Mouse (Mus musculus): ENCODE measurements around the gene Ndufaf3. TPM values are rescaled to one million over a fixed set of nuclear protein-coding genes. Genes with fewer than 3 reads are reported as not detected.
"Not testable (repeated sequence)": the region's sequence is repeated elsewhere in the genome, so short reads cannot be mapped to it uniquely, and the experiment has no call there.

Ndufaf3 gene
- polyA plus RNA-seq (2014; fragmentation: Nextera tagmentation; extraction: Ambion mirVana), result 80.9 and 93.2 TPM in 2 replicates

DNA sequence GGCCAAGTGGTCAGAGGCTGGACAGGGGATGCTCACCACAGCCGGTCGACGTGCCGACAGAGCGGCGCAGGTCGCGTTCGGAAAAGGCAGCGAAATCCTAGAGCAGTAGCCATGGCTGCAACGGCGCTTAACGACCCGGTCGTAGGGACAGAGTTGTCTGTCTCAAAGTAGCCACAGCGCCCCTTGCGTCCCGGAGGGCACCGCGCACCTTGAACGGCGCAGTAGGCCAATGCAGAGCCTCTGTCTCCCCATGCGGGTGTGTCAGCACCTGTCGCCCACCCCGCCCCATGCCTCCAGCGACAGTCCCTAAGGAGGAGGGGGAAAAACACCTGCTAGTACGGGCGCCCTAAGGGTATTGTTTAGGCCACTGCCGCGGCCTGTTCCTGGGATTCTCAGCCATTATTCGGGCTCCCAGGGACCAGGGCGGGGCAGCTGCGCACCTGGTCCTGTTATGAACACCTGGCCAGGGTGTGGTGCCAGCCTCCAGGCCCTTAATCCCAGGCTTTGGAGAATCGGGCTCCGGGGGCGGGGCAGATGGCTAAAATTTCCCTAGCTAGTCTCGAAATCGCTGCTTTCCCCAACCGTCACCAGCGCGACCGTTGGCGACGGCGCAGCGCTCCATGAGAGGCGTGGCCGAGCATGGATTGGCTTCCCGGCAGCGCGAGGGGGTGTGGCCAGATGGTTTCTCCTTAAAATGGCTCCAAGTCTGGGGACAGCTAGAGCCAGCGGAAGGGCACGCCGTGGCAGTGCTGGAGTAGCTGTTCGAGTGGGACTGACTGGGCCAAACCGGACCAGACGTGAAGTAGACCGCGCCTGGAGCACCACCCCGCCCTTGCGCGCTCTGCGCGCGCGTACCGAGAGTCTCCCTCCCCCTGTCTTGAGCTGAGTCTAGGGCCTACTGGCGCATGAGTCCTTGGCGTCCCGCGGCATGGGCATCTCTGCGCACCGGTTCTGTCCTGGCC, at the start of gene Ndufaf3:
TSS of gene Ndufaf3 (minus strand) at position 620 of the 962 bp plus-strand sequence.
- H3K4me1 ChIP-seq (replicated peaks; ENCODE audit: control insufficient read depth, insufficient read depth, low read length), result peaks cover 31% of the 10 kb centered on the region
- under 1% methylated on average over 73 of the region's 73 CpGs for WGBS
- peak within 1 kb of the TSS; percentile 79 for H3K4me3 ChIP-seq (replicated peaks; ENCODE audit: low read length)
- ATAC-seq (ENCODE audit: low FRiP score) (peak; percentile 83), DNase-seq (ENCODE audit: low spot score) (peak; percentile 95)
- H3K4me2 ChIP-seq (replicated peaks), result peak within 1 kb of the TSS; percentile 97
- peak within 1 kb of the TSS; percentile 91 for H3K9ac ChIP-seq
- no peaks in the 10 kb centered on the region for H3K9me3 ChIP-seq (ENCODE audit: control insufficient read depth, low read length)
- H3K27ac ChIP-seq, result peak within 1 kb of the TSS; percentile 98
- H3K36me3 ChIP-seq (replicated peaks; ENCODE audit: control insufficient read depth, insufficient read depth), result peaks cover 58% of the 10 kb centered on the region
- no peaks in the 10 kb centered on the region for H3K27me3 ChIP-seq (ENCODE audit: control insufficient read depth, insufficient read depth, low read length)

DNA sequence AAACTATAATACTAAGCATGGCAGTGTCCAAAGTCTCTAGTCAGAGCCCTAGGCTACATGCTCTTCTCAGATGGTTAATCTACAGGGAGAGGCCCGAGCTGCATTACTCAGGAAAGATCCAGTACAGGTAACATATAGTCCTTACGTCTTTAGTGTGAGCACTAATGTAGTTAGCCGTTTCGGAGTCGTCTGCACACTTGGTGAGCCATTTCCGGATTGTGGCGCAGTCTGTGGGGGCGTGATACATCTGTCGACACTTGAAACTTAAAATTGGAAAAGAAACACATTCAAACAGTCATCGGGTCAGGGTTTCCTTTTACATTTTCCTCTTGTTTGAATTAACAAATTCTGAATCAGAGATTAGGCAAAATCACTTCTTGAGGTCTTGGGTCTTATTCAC, 44.3 kb upstream of the Ndufaf3 start:
- no peak overlapping the region for H3K4me2 ChIP-seq (replicated peaks)
- H3K27me3 ChIP-seq (ENCODE audit: control insufficient read depth, insufficient read depth, low read length), result no peaks in the 10 kb centered on the region
- no peak for ATAC-seq (ENCODE audit: low FRiP score)
- no peak overlapping the region for H3K9ac ChIP-seq
- peaks cover 98% of the 10 kb centered on the region for H3K36me3 ChIP-seq (replicated peaks; ENCODE audit: control insufficient read depth, insufficient read depth)
- WGBS, result 96% methylated on average over 10 of the region's 10 CpGs
- no peak overlapping the region for H3K4me3 ChIP-seq (replicated peaks; ENCODE audit: low read length)
- H3K4me1 ChIP-seq (replicated peaks; ENCODE audit: control insufficient read depth, insufficient read depth, low read length), result no peaks in the 10 kb centered on the region
- no peaks in the 10 kb centered on the region for H3K9me3 ChIP-seq (ENCODE audit: control insufficient read depth, low read length)
- no peak for DNase-seq (ENCODE audit: low spot score)
- no peak overlapping the region for H3K27ac ChIP-seq

GRCm38 (mm10) chr9:108608889-108609288, 41.7 kb upstream of the Ndufaf3 start:
- H3K4me3 ChIP-seq (replicated peaks; ENCODE audit: low read length), result no peak overlapping the region
- ATAC-seq (ENCODE audit: low FRiP score) (no peak), DNase-seq (ENCODE audit: low spot score) (no peak)
- no peaks in the 10 kb centered on the region for H3K27me3 ChIP-seq (ENCODE audit: control insufficient read depth, insufficient read depth, low read length)
- 95% methylated on average over 4 of the region's 4 CpGs for WGBS
- H3K4me2 ChIP-seq (replicated peaks), result no peak overlapping the region
- H3K27ac ChIP-seq, result no peak overlapping the region
- H3K9me3 ChIP-seq (ENCODE audit: control insufficient read depth, low read length), result no peaks in the 10 kb centered on the region
- H3K9ac ChIP-seq, result no peak overlapping the region
- peaks cover 98% of the 10 kb centered on the region for H3K36me3 ChIP-seq (replicated peaks; ENCODE audit: control insufficient read depth, insufficient read depth)
- no peaks in the 10 kb centered on the region for H3K4me1 ChIP-seq (replicated peaks; ENCODE audit: control insufficient read depth, insufficient read depth, low read length)

DNA sequence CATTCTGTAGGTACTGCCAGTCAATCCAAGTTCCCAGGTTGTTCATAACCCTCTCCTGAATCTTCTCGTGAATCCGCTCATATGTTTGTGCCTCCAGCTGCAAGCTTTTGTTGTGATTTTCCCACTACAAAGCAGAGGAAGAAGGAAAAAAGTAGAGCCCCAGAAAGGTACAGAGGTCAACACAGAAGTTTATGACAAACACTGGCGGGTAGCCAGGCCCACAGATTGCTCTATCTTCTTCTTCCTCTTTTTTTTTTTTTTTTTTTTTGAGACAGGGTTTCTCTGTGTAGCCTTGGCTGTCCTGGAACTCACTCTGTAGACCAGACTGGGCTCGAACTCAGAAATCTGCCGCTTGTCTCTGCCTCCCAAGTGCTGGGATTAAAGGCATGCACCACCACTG, 40.7 kb upstream of the Ndufaf3 start:
- WGBS, result 94% methylated on average over 5 of the region's 5 CpGs
- not testable (repeated sequence) for H3K9me3 ChIP-seq (ENCODE audit: control insufficient read depth, low read length); H3K27me3 ChIP-seq (ENCODE audit: control insufficient read depth, insufficient read depth, low read length); H3K9ac ChIP-seq; ATAC-seq (ENCODE audit: low FRiP score); H3K4me2 ChIP-seq (replicated peaks); H3K4me1 ChIP-seq (replicated peaks; ENCODE audit: control insufficient read depth, insufficient read depth, low read length); H3K4me3 ChIP-seq (replicated peaks; ENCODE audit: low read length); DNase-seq (ENCODE audit: low spot score); H3K27ac ChIP-seq
- H3K36me3 ChIP-seq (replicated peaks; ENCODE audit: control insufficient read depth, insufficient read depth), result peaks cover 98% of the 10 kb centered on the region

DNA sequence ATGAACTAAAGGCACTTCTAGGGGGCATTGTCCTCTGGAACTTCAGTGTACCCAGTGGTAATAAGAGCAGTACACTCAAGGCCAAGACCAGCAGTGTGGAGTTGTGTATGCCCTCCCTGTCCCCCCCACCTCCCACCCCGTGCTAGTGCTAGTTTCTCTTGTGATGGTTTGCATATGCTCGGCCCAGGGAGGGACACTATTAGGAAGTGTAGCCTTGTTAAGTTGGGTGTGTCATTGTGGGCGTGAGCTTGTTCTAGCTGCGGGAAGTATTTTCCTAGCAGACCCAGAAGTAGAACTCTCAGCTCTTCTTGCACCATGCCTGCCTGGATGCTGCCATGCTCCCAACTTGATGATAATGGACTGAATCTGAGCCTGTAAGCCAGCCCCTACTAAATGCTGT, 34.8 kb upstream of the Ndufaf3 start:
- no peak for DNase-seq (ENCODE audit: low spot score)
- Histone ChIP-seq H3K4me1 (replicated peaks; ENCODE audit: control insufficient read depth, insufficient read depth, low read length) (peaks cover 6% of the 10 kb centered on the region; the same call in 1 of the 2 replicates), H3K4me3 (replicated peaks; ENCODE audit: low read length) (no peak overlapping the region), H3K9me3 (ENCODE audit: control insufficient read depth, low read length) (no peaks in the 10 kb centered on the region), H3K27me3 (ENCODE audit: control insufficient read depth, insufficient read depth, low read length) (no peaks in the 10 kb centered on the region), H3K4me2 (replicated peaks) (no peak overlapping the region), H3K36me3 (replicated peaks; ENCODE audit: control insufficient read depth, insufficient read depth) (peaks cover 49% of the 10 kb centered on the region), H3K27ac (no peak overlapping the region), H3K9ac (no peak overlapping the region)
- ATAC-seq (ENCODE audit: low FRiP score), result no peak
- WGBS, result 92% methylated on average over 4 of the region's 4 CpGs

GRCm38 (mm10) chr9:108600011-108600410, 32.8 kb upstream of the Ndufaf3 start:
- Histone ChIP-seq H3K9ac (no peak overlapping the region), H3K27ac (no peak overlapping the region), H3K27me3 (ENCODE audit: control insufficient read depth, insufficient read depth, low read length) (no peaks in the 10 kb centered on the region), H3K4me1 (replicated peaks; ENCODE audit: control insufficient read depth, insufficient read depth, low read length) (peaks cover 14% of the 10 kb centered on the region; the same call in 1 of the 2 replicates), H3K9me3 (ENCODE audit: control insufficient read depth, low read length) (no peaks in the 10 kb centered on the region), H3K4me3 (replicated peaks; ENCODE audit: low read length) (no peak overlapping the region), H3K4me2 (replicated peaks) (no peak overlapping the region), H3K36me3 (replicated peaks; ENCODE audit: control insufficient read depth, insufficient read depth) (peaks cover 31% of the 10 kb centered on the region)
- WGBS, result 55% methylated on average over 2 of the region's 2 CpGs
- ATAC-seq (ENCODE audit: low FRiP score) (no peak), DNase-seq (ENCODE audit: low spot score) (no peak)

- no peaks in the 10 kb centered on the region for H3K9me3 ChIP-seq (ENCODE audit: control insufficient read depth, low read length)
- 78% methylated on average over 4 of the region's 4 CpGs for WGBS
These were observed 31.9 kb upstream of the Ndufaf3 start for GRCm38 (mm10) chr9:108599021-108599566.

GRCm38 (mm10) chr9:108596998-108597764, 29.9 kb upstream of the Ndufaf3 start, which contains the start of gene P4htm:
Gene P4htm, minus strand, starts transcription at chr9:108597667.
- no peaks in the 10 kb centered on the region for H3K9me3 ChIP-seq (ENCODE audit: control insufficient read depth, low read length)
- peak within 1 kb of the TSS; percentile 83 for H3K27ac ChIP-seq
- peak within 1 kb of the TSS; percentile 79 for H3K9ac ChIP-seq
- H3K36me3 ChIP-seq (replicated peaks; ENCODE audit: control insufficient read depth, insufficient read depth), result 0 out of 2 replicates have a peak, but pooled peaks cover 4% of the 10 kb centered on the region
- peak; percentile 71 for DNase-seq (ENCODE audit: low spot score)
- H3K27me3 ChIP-seq (ENCODE audit: control insufficient read depth, insufficient read depth, low read length), result no peaks in the 10 kb centered on the region
- 1% methylated on average over 67 of the region's 69 CpGs for WGBS
- H3K4me3 ChIP-seq (replicated peaks; ENCODE audit: low read length), result peak within 1 kb of the TSS; percentile 81
- peak within 1 kb of the TSS; percentile 94 for H3K4me2 ChIP-seq (replicated peaks)
- ATAC-seq (ENCODE audit: low FRiP score), result peak; percentile 75
- H3K4me1 ChIP-seq (replicated peaks; ENCODE audit: control insufficient read depth, insufficient read depth, low read length), result peaks cover 14% of the 10 kb centered on the region; the same call in 1 of the 2 replicates

More at GRCm38 (mm10) chr9:108599021-108599566, 31.9 kb upstream of the Ndufaf3 start:
- H3K4me2 ChIP-seq (replicated peaks), result no peak overlapping the region
- no peaks in the 10 kb centered on the region for H3K27me3 ChIP-seq (ENCODE audit: control insufficient read depth, insufficient read depth, low read length)
- no peak overlapping the region for H3K4me3 ChIP-seq (replicated peaks; ENCODE audit: low read length)
- H3K27ac ChIP-seq, result no peak overlapping the region
- no peak overlapping the region for H3K9ac ChIP-seq
- ATAC-seq (ENCODE audit: low FRiP score) (no peak), DNase-seq (ENCODE audit: low spot score) (no peak)
- peaks cover 14% of the 10 kb centered on the region; the same call in 1 of the 2 replicates for H3K4me1 ChIP-seq (replicated peaks; ENCODE audit: control insufficient read depth, insufficient read depth, low read length)
- H3K36me3 ChIP-seq (replicated peaks; ENCODE audit: control insufficient read depth, insufficient read depth), result peaks cover 22% of the 10 kb centered on the region
